Mouse (Mus musculus) C2C12 (cell line): ENCODE results near the gene Ahdc1.

Experiments used
- CTCF ChIP-seq: IDR thresholded peaks from one replicate; pipeline ENCODE4 v1.5.1; 2011; ENCODE audit not compliant: control insufficient read depth, insufficient read depth, insufficient read length
- MYOD1 ChIP-seq: IDR thresholded peaks from one replicate; pipeline ENCODE4 v1.6.1; 2011; ENCODE audit warnings: low read depth; ENCODE audit not compliant: control insufficient read depth, insufficient read length
- MYOG ChIP-seq: IDR thresholded peaks from one replicate; pipeline ENCODE4 v1.6.1; 2011; ENCODE audit not compliant: control insufficient read depth, insufficient read length; ENCODE audit errors: extremely low read depth
- USF1 ChIP-seq: IDR thresholded peaks from one replicate; pipeline ENCODE4 v1.6.1; 2011; ENCODE audit warnings: low read depth, mild to moderate bottlenecking, control low read depth, moderate library complexity

DNA sequence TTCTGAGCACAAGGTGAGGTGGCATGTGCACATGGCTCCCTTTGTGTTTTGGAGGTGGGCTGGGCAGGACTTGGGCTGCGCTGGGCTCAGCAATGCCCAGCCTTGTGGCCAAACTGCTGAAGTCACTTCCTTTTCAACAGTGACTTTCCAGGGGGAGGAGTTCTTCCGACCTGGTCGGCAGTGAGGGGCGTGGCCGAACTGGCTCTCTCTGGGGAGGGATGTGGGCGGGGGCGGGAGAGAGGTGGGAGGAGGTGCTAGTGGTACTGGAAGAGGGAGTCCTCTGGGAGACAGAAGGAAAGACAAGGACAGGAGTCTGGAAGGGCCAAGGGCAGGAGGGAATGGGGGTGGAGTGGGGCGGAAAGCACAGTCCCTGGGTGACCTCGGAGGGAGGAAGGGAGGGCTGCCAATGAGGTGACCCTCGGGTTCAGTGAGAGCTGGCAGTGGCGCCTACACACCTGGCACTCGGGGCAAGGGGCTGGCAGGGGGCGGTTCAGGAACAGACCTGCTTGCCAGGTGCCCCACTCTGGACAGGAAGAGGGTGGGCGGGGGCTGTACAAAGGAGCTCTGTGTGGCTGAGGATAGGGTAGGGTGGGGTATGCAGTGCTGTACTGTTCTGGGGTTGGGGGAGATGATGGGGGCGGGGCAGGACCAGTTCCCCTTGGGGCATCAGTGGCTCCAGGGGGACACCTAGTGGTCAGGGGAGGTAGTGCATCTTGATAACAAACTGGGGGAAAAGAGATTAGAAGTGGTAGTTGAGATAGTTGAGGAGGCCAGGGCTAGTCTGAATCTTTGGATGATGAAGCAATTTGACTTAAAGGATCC is 45.2 kb downstream of the Ahdc1 start:
- TF ChIP-seq CTCF (peak; percentile 42), USF1 (no peak), MYOD1 (no peak), MYOG (no peak)
